Mouse (Mus musculus) CD8-positive naive resting alpha-beta T cell, adult 2 months (primary cell): Measurements from ENCODE around the gene Lsm2.
A peak's percentile ranks its signal among the peaks of the same experiment; 100 is the strongest.
"Not testable (repeated sequence)": the region's sequence is repeated elsewhere in the genome, so short reads cannot be mapped to it uniquely, and the experiment has no call there.

Experiments used
- DNase-seq, 2 experiments: peaks; one replicate each; pipeline ENCODE4 v3.0.0; 2022; ENCODE audit warnings: low read depth in 2 of 2, low spot score in 2 of 2

Gene Lsm2

DNA sequence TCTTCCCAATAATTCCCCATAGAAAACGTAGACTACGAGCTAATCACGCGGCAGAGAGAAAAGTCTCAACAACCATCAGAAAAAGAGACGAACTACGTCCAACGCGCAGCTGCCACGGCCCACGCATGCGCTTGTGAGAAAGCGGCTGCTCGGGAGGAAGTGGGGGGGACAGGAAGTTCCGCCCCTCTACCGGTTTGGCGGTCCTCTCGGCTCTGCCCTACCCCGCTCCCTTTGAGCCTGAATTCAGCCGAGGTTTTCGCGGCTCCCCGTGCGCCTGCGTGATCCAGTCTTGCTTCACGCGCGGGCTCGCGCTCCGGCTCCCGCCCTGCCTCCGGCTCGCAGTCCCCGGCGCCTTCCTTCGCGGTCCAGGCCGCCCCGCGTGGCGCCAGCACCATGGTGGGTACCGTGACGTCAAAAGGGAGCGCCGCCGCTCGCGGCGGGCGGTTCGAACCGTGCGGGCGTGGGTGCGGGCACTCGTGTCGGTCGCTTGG, at the start of gene Lsm2:
Gene Lsm2 (plus strand): TSS at position 173 of the 491 bp plus-strand sequence.
- DNase-seq = peak; percentile 87 to 89

DNA sequence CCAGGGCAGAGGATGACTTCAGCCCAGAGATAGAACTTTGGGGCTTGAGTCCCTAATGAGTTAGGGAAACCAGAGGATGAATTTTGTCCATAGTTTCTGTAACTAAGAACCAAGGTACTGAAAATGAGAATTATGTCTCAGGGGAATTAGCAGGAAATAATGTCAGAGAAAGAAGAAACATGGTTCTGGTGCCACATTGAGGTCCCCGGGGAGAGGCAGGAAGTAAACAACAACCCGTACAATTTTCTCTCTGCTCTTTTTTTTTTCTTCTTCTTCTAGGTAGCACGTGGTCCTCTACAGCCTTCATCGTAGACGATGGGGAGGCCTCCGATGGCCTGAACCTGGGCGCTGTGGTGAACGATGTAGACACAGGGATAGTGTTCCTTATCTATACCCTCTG, 49.4 kb upstream of the Lsm2 start:
- peak in 1 of 2 experiments; percentile 27 for DNase-seq

DNA sequence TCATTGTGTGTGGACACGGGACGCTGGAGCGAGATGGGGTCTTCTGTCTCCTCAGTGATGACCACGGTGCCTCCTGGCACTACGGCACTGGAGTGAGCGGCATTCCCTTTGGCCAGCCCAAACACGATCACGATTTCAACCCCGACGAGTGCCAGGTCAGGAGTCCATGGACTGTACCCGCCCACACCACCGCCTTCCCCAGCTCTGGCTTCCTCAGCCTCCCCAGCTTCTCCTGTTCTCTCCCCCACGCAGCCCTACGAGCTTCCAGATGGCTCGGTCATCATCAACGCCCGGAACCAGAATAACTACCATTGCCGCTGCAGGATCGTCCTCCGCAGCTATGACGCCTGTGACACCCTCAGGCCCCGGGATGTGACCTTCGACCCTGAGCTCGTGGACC, 47.6 kb upstream of the Lsm2 start:
- DNase-seq = no peak

DNA sequence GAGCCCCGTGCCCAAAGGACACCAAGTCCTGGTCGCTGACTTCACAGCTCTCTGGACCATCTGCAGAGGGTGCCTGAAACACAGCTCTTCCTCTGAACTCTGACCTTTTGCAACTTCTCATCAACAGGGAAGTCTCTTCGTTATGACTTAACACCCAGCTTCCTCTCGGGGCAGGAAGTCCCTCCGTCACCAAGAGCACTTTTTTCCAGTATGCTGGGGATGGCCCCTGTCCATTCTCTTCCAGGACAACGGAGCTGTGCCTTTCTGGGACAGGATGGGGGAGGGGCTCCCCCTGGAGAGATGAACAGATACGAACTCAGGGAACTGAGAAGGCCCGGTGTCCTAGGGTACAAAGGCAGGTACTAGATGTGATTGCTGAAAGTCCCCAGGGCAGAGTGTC, 46.8 kb upstream of the Lsm2 start:
- no peak for DNase-seq

DNA sequence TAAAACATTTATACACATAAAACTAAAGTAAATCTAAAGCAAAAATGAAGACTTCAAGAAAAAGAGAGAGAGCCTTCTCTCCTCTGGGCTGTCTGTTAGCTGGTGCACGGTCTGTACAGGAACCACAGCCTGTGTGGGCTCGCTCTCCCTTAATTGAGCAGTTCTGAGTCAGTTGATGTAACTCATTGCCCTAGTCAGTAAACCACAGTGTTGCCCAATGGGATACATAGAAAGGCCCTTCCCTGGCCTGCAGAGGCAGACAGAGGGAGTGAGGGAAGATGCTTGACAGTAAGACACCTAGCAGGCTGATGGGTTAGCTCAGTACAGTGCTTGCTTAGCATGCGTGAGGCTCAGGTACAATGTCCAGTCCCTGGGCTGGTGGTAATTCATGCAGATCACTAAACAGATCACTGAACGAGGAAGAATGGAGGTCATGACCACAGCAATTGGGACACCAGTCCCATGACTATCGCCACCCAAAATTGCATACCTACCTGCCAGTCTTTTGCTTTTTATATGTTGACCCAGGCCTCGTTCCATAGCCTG, 43.6 kb upstream of the Lsm2 start:
- DNase-seq = no peak

DNA sequence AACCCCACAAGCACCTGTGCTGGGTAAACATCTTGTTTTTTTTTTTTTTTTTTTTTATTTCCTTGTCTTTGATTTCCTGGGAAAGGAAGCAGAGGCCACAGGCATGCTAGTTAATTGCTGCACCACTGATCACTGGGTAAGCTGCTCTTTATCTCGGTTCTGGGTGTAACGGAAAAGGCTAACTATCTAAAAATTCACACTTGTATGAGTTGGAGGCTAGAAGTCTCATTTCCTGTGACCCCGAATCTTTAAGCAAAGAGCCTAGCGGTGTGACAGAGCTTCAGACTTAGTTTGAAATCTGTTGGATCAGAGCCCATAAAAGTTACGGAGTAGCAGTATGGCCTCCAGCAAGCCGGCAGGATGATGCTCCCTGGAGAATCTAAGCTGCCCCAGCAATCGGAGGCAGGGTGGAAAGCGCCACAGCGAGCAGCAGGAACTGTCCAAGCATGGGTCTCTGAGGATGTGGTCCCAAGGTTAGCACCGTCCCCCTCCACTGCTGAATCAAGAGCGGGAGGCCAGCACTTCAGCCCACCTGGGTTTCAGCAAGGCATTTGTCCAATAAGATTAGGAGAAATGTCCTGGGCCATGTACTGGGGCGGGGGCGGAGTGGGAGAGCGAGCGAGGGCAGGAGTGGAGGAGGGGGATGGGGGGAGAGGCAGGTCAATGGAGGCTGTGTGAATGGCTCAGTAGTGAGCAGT, 40.2 kb upstream of the Lsm2 start:
- no peak for DNase-seq

DNA sequence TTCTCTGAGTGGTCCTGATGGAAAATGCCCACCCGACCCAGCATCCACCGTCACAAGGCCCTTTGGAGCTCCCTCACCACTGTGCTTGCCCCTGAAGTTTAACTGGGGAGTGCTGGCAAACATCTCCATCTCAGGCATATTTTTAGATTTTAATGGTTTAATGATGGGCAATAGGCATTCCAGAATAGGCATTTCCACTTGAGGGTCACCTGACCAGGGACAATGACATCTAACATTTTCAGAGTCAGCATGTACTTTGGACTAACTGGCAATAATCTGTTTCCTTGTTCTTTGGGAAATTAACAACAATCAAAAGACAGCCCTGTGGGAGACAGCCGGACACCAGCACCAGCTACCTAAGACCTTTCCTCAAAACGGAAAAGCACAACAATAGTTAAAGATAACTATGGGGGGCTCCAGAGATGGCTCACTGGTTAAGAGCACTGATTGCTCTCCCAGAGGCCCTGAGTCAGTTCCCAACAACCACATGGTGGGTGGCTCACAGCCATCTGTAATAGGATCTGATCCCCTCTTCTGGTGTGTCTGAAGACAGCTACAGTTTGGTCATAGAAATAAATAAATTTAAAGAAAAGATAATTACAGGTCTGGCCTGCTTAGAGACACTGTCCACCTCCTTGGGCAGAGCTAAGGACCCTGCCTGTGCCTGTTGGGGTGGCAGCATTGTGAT, 38.4 kb upstream of the Lsm2 start:
- no peak for DNase-seq

DNA sequence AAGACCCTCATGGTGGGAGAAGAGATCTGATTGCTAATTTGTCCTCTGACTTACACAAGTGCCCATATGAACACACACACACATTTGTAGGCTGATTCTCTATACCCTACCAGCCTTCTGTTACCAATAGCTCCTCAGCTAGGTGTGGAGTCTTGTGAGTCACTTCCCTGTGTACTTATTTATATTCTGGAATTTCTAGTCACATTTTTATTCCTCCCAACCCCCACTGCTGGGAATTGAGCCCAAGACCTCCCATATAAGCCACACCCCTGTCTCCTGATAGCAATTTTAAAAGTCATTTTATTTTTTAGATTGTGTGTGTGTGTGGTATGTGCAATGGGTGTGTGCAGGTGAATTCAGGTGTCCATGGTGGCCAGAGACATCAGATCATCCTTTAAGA, 37.3 kb upstream of the Lsm2 start:
- no peak for DNase-seq

DNA sequence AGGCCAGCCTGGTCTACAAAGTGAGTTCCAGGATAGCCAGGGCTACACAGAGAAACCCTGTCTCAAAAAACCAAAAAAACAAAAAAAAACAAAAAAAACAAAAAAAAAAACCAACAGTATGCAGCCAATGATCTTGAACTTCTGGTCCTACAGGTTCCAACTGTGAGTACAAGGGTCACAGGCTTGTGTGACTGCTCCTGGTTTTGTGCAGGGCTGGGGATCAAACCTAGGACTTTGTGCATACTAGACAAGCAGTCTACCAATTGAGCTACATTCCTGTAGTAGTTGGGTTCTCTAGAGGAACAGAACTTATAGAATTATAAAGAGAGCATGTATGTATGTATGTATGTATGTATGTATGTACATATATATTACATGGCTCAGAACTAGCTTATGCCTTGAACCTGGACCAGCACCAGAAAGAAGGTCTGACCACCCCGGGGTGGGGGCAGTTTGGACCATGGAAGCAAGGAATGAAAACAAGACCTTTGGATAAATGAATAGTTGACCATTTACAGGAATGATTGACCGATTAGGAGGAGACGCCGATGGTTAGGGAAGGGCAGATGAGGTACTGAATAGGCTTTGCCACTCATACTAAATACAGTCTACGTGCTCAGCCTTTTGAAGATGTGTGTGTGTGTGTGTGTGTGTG, 35.0 kb upstream of the Lsm2 start:
- DNase-seq = no peak

DNA sequence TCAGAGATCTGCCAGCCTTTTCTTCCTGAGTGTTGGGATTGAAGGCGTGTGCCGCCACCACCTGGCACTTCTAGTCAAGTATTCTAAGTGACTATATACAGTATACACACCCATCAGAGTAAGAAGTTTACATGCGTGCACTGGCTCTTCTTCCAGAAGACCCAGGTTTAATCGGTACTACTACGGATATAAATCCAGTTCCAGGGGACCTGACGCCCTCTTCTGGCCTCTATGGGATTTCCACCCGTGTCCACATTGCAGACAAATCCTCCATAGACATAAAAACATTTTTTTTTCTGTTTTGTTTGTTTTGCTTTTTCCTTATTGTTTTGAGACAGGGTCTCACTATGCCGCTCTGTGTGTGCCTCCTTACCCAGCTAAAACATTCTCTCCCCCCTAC, 34.1 kb upstream of the Lsm2 start:
- DNase-seq = peak in 1 of 2 experiments; percentile 19

DNA sequence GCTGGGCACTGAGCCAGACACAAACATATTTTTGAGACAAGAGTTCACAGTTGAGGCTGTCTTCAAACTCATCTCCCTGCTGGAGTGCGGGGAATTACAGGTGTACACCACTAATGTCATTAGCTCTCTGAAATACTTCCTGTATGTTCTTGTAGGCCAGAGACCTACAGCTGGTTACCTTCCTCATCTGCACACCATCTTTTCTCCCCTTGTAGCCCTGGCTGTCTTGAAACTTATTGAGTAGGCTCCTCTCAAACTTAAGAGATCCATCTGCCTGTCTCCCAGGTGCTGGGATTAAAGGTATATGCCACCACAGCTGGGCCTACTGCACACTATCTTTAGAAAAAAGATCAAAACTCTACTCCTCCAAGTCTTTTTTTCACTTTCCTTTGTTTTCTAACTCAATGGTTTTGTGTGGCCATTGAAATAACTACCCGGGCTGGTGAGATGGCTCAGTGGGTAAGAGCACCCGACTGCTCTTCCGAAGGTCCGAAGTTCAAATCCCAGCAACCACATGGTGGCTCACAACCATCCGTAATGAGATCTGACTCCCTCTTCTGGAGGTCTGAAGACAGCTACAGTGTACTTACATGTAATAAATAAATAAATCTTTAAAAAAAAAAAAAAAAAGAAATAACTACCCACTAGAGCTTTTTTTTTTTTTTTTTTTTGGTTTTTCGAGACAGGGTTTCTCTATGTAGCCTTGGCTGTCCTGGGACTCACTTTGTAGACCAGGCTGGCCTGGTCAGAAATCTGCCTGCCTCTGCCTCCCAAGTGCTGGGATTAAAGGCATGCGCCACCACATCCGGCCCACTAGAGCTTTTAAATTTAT, 32.7 kb upstream of the Lsm2 start:
- DNase-seq = not testable (repeated sequence)

DNA sequence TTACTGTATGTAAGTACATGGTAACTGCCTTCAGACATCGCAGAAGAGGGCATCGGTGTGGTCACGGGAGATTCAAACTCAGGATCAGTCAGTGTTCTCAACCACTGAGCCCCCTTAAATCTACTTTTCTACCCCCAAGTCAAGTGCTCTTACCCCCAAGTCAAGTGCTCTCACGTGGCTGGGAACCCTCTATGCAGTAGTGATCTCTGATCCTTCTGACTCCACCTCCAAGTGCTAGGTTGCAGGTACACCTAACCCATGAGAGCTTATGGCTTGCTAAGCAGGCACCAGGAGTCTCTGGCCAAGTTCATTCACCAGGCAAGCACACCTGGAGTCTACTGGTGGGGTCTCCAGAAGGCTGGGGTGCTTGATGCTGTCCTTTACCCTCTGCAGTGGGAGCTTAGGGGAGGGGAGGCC, 32.1 kb upstream of the Lsm2 start:
- no peak for DNase-seq

DNA sequence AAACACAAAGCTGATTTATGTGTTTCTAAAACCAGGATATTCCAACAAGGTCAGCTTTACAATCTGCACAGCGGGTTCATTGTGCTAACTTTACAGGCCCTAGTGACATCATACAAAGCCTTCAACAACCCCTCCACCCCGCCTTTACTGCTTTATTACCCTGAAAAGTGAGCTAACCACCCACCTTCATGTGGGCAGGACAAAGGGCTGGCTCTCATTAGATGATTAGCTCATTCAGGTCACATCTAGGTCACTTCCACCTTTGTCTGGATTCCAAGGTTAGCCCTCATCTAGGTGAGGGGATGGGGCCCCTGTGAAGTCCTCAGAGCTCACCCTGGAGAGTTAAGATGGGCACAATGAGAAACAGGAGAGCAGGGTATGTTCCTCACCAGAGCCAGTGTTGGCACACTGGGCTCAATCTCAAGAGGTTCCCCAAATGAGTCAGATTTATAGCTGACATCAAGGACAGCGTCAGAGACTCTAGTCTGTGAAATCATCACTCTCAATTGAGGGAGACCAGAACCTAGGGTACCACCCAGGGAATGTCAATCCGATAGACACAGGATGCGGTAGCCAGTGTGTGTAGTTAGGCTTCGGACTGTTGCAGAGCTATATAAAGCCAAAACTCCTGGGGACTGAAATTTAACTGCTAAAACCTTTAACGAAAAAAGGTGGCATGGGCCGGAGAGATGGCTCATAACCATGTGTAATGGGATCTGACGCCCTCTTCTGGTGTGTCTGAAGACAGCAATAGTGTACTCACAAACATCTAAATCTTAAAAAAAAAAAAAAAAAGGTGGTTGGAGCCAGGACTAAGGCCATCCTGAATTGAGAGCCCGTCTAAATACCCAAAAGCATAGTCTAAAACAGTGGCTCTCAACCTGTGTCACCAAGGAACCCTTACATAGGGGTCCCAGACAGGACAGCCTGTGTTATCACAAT, 30.9 kb upstream of the Lsm2 start:
- DNase-seq = no peak

DNA sequence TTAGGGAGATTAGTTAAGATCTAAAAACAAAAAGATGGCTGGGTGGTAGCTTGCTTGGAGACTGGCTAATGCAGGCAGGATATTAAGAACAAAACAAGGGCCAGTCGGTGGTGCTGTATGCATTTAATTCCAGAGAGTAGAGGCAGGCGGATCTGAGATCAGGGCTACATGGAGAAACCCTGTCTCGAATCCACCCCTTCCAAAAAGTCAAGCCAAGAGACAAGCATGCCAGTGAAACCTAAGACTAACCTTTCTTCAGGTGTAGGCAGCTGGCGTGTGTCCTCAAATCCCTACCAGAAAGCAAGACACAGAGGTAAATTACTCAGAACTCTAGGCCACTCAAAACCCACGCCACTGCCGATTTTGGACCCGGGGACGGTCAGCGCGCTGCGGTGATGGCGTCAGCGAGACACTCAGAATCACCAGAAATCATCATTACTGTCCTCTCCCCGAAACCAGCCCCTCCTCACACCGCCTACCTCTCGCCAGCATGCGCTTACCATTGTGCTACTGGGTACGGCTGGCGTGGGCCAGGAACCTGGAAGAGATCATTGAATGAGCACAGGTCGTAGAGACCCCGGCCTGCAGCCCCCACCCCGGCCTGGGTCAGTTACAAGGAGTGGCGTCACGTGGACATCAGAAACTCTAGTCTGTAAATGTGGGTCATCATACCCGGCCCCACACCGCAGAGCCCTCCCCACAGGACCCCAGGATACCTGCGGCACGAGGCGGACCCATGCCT, 29.9 kb upstream of the Lsm2 start:
- peak in 1 of 2 experiments; percentile 11 for DNase-seq

DNA sequence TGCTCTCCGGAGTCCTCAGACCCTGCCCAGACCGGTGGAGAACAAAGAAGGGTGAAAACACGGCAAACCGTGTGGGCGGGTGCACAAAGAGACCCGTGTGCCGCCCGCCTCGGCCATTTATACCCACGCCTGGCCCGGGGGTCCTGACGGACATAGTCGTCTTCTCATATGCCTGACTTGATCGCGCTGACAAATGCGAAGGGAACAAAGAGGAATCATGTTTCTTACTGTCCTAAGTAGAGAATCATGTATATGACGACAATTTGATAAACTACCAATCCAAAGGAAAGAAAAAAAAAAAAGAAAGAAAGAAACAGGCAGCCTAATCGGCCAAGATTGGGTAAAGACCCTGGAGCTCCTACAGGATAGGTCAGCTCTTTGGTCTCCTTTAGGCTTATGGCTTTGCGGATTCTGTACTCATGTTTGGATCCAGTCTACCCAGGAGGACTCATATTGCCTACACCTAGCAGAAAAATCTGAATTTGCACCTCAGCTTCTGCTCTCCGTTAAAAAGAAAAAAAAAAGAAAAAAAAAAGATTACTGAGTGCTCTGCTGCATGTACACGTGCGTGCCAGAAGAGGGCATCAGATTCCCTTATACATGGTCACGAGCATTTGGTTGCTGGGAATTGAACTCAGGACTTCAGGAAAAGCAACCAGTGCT, 29.2 kb upstream of the Lsm2 start:
- peak; percentile 67 for DNase-seq

DNA sequence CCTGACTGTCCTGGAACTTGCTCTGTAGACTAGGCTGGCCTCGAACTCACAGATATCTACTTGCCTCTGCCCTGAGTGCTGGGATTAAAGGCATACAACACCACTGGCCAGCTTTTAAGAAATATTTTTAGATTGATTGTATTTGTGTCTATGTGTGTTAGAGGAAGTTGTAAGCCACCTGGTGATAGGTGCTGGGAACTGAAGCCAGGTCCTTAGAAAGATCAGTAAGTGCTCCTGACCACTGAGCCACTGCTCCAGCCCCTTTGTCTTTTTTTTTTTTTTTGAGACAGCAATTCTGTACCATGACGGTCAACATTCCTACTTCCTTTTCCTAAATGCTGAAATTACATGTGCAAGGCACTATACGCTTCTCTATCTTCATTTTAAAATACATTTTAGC, 28.4 kb upstream of the Lsm2 start:
- no peak for DNase-seq

DNA sequence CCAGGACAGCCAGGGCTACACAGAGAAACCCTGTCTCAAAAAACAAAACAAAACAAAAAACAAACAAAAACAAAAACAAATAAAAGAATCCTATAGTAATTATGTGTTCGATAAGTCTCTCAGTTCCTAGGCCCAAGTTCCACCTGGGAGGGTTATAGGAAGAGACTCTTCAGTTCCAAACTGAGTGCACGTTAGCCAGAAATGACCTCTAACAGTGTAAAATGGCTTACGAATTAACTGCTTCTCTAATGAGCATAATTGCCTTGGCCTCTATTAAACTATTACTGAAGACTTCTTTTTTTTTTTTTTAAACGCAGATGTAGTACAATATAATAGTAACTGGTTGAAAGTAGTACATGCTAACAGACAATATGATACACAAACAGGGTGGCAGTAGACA, 27.8 kb upstream of the Lsm2 start:
- DNase-seq = no peak

DNA sequence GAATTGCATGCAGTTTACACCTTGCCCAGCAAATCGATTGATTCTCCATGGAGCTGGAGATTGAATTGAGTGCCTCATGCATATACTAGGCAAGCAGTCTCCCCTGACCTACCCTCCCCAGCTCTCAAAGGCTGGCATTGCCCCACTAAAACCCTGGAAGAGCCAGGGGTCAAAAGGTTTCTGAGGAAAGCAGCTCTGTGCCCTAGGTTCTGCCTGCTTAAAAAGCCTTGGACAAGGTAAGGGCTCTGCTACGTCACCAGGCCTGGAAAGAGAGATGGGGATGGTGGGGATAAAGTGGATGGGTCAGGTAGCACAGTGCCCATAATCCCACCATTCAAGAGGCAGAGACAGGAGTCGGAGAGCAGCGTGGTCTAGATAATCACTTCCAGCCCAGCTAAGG, 26.8 kb upstream of the Lsm2 start:
- DNase-seq = no peak

DNA sequence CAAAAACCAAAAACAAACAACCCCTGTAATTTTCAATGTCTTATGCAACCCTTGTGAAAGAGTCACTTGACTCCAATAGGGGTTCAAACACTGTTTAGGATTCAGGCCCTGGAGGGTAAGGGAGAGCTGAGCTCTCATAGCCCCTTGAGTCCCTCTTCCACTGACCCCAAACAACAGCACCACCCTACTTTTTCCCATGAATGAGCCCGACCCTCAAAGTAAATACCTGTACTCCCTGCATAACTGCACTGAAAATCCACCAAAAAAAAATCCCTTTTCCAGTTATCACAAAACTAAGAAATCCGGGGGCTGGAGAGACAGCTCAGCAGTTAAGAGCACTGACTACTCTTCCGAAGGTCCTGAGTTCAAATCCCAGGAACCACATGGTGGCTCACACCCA, 25.8 kb upstream of the Lsm2 start:
- no peak for DNase-seq
